Mouse (Mus musculus): ENCODE results near the gene Med13l. TPM values are rescaled to one million over a fixed set of nuclear protein-coding genes. Genes with fewer than 3 reads are reported as not detected.

The Med13l gene
- total and polyA plus RNA-seq, 2 experiments from 2014 or later = 10.5 to 29.5 TPM

DNA sequence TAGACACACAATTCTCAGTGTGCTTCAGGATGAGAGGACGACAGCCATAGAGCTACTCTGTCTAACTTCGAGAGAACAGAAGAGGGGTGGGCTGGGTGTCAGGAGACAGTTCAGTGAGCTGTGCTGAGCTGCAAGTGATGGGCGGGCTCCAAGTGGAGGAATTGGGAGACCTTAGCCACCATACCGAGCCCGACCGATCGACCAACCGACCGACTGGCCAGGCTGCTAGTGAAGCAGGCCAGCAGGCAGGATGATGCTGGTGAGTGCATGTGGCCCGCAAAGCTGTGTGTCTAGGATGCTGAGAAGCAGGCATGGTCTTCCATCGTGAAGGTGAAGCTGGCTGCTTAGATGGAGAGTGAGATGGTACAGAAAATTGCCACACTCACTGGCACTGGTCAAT is 94.1 kb downstream of the Med13l start:
- WGBS = 66% methylated on average over 11 of the region's 11 CpGs
- no peak for ATAC-seq (ENCODE audit: low FRiP score)
- peak overlapping the region; percentile 5; the same call in 1 of the 2 replicates for H3K9ac ChIP-seq (replicated peaks; ENCODE audit: low read length, poor library complexity, severe bottlenecking)
- no peak for TF ChIP-seq CTCF (IDR thresholded peaks at IDR 0.05)
- H3K36me3 ChIP-seq (ENCODE audit: insufficient read depth, low read length) = no peaks in the 10 kb centered on the region
- H3K4me1 ChIP-seq (ENCODE audit: insufficient read depth, low read length) = peaks cover 5% of the 10 kb centered on the region; the same call in 1 of the 2 replicates
- no peaks in the 10 kb centered on the region for H3K27me3 ChIP-seq (ENCODE audit: insufficient read depth, low read length)
- H3K4me2 ChIP-seq (ENCODE audit: low read depth, low read length, poor library complexity, severe bottlenecking) = no peak overlapping the region
- 0 out of 2 replicates have a peak overlapping the region, but pooled peaks have one; percentile 55 for H3K27ac ChIP-seq (ENCODE audit: low read depth, low read length)
- no peak for DNase-seq (ENCODE audit: low spot score)
- H3K9me3 ChIP-seq (ENCODE audit: low read length) = no peaks in the 10 kb centered on the region
- H3K4me3 ChIP-seq (ENCODE audit: low read depth, low read length) = no peak overlapping the region

DNA sequence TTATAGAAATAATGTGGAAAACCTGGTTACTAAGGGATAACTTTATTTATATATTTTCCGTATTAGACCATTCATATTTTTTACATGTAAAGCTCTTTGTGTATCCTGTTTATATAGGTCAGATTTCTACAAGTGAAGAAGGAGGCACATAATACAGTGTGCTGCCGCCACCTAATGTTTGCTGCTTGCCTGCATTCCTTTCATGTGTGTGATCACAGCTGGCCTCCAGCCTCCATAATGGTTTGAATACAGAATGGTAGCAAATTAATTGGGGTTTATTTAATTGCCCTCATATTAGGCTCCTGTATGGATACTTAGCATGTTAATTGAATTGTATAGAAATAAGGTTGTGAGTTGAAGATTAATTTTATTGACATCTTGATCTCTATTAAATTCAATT is 94.5 kb downstream of the Med13l start:
- H3K9ac ChIP-seq (replicated peaks; ENCODE audit: low read length, poor library complexity, severe bottlenecking) = no peak overlapping the region
- no peak overlapping the region for H3K4me3 ChIP-seq (ENCODE audit: low read depth, low read length)
- WGBS = 39% methylated on average over 2 of the region's 2 CpGs
- no peak overlapping the region for H3K27ac ChIP-seq (ENCODE audit: low read depth, low read length)
- no peak for ATAC-seq (ENCODE audit: low FRiP score)
- DNase-seq (ENCODE audit: low spot score) = peak; percentile 79
- peaks cover 5% of the 10 kb centered on the region; the same call in 1 of the 2 replicates for H3K4me1 ChIP-seq (ENCODE audit: insufficient read depth, low read length)
- peak; percentile 84 for TF ChIP-seq CTCF (IDR thresholded peaks at IDR 0.05)
- H3K9me3 ChIP-seq (ENCODE audit: low read length) = no peaks in the 10 kb centered on the region
- H3K36me3 ChIP-seq (ENCODE audit: insufficient read depth, low read length) = no peaks in the 10 kb centered on the region
- H3K4me2 ChIP-seq (ENCODE audit: low read depth, low read length, poor library complexity, severe bottlenecking) = no peak overlapping the region
- no peaks in the 10 kb centered on the region for H3K27me3 ChIP-seq (ENCODE audit: insufficient read depth, low read length)

DNA sequence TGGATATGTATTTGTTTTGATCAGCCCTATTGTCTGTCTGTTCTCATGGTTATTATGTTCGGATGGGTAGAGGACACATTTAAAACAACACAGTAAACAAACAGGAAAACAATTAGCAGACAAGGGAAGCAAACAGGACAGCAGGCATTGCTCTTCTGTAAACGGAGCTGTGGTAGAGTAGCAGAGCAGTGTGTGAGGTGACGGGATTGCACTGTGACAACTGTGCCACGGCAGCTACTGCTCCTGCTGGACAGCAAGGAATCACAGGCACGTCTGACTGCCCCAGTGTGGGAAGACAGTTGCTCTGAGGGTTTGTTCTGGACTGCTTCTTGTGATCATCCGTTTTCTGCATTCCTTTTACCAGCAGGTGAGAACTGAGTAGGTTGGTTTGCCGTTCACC is 94.9 kb downstream of the Med13l start:
- Histone ChIP-seq H3K9ac (replicated peaks; ENCODE audit: low read length, poor library complexity, severe bottlenecking) (no peak overlapping the region), H3K4me3 (ENCODE audit: low read depth, low read length) (no peak overlapping the region), H3K4me1 (ENCODE audit: insufficient read depth, low read length) (peaks cover 5% of the 10 kb centered on the region; the same call in 1 of the 2 replicates), H3K27ac (ENCODE audit: low read depth, low read length) (no peak overlapping the region), H3K27me3 (ENCODE audit: insufficient read depth, low read length) (no peaks in the 10 kb centered on the region), H3K36me3 (ENCODE audit: insufficient read depth, low read length) (no peaks in the 10 kb centered on the region), H3K4me2 (ENCODE audit: low read depth, low read length, poor library complexity, severe bottlenecking) (no peak overlapping the region), H3K9me3 (ENCODE audit: low read length) (no peaks in the 10 kb centered on the region)
- TF ChIP-seq CTCF (IDR thresholded peaks at IDR 0.05) = no peak; the same call in 1 of the 2 replicates
- DNase-seq (ENCODE audit: low spot score) (no peak), ATAC-seq (ENCODE audit: low FRiP score) (no peak)
- WGBS = 49% methylated on average over 7 of the region's 7 CpGs

DNA sequence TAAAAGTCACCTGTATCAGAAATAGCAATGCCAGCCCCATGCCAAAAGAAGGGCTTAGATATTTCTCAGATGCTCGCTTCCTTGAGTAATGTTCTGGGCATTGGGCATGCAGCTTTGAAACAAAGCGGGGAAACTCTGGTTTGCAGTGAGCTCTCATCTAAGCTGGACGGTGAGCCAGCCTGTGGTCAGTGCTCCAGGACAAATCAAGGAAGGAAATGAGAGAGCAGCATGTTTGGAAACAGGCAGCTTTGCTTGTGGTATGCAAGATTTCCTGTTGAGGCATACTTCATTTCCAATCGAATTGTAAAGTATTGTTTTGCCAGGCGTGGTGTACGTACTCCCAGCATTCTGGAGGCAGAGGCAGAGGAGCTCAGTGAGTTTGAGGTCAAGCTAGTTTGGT is 95.5 kb downstream of the Med13l start:
- H3K4me3 ChIP-seq (ENCODE audit: low read depth, low read length) = no peak overlapping the region
- WGBS = 88% methylated on average over 6 of the region's 6 CpGs
- no peaks in the 10 kb centered on the region for H3K27me3 ChIP-seq (ENCODE audit: insufficient read depth, low read length)
- ATAC-seq (ENCODE audit: low FRiP score) = no peak
- H3K9me3 ChIP-seq (ENCODE audit: low read length) = no peaks in the 10 kb centered on the region
- peaks cover 5% of the 10 kb centered on the region; the same call in 1 of the 2 replicates for H3K4me1 ChIP-seq (ENCODE audit: insufficient read depth, low read length)
- H3K9ac ChIP-seq (replicated peaks; ENCODE audit: low read length, poor library complexity, severe bottlenecking) = no peak overlapping the region
- H3K4me2 ChIP-seq (ENCODE audit: low read depth, low read length, poor library complexity, severe bottlenecking) = no peak overlapping the region
- no peak overlapping the region for H3K27ac ChIP-seq (ENCODE audit: low read depth, low read length)
- no peak for DNase-seq (ENCODE audit: low spot score)
- H3K36me3 ChIP-seq (ENCODE audit: insufficient read depth, low read length) = no peaks in the 10 kb centered on the region
- TF ChIP-seq CTCF (IDR thresholded peaks at IDR 0.05) = no peak

DNA sequence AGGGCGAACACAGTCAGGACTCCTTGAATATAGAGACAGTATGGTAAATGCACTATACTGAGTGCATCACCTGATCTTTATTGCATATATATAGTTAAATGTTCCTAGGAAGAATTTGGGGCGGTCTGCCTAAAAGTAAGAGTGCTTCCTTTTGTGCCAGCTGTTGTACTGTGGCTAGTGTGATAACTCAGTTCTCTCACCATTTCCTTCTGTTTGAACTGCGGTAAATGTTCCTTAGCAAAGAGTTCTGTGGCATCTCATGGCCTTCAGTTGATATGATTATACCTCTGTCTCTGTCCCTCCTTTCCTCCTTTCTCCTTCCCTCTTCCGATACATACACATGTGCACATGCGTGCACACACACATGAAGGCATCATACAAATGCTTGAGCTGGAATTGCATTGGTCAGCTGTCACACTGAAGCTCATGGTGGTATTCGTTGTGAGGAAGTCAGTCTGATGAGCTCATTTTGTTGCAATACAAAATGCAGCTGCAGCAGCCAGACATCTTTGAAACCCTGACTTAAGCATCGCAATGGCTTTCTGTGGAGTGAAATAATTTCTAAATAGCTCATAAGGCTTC is 97.9 kb downstream of the Med13l start:
- no peak for TF ChIP-seq CTCF (IDR thresholded peaks at IDR 0.05)
- Histone ChIP-seq H3K4me1 (ENCODE audit: insufficient read depth, low read length) (peaks cover 5% of the 10 kb centered on the region; the same call in 1 of the 2 replicates), H3K9ac (replicated peaks; ENCODE audit: low read length, poor library complexity, severe bottlenecking) (no peak overlapping the region), H3K4me2 (ENCODE audit: low read depth, low read length, poor library complexity, severe bottlenecking) (no peak overlapping the region), H3K36me3 (ENCODE audit: insufficient read depth, low read length) (no peaks in the 10 kb centered on the region), H3K27ac (ENCODE audit: low read depth, low read length) (no peak overlapping the region), H3K9me3 (ENCODE audit: low read length) (no peaks in the 10 kb centered on the region), H3K27me3 (ENCODE audit: insufficient read depth, low read length) (no peaks in the 10 kb centered on the region), H3K4me3 (ENCODE audit: low read depth, low read length) (no peak overlapping the region)
- 87% methylated on average over 7 of the region's 7 CpGs for WGBS
- DNase-seq (ENCODE audit: low spot score) (no peak), ATAC-seq (ENCODE audit: low FRiP score) (no peak)

DNA sequence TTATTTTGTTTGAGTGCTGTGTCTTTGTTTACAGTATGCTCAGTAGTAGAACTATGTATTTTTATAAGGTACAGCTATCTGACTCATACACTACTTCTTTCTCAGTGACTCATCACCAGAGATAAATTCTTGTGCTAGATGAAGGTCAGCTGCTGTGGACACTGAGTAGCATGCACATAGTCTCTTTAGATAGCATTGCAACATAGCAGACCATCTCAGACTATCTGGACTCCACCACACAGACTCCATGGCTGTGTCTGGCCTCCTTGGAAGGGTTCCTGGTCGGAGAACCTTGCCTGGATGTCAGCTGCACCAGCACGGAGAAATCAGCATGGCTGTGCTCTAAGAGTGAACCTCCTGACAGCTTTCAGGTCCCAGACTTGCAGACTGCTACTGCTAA is 99.2 kb downstream of the Med13l start:
- WGBS = 81% methylated on average over 2 of the region's 2 CpGs
- Histone ChIP-seq H3K27ac (ENCODE audit: low read depth, low read length) (no peak overlapping the region), H3K9me3 (ENCODE audit: low read length) (no peaks in the 10 kb centered on the region), H3K4me1 (ENCODE audit: insufficient read depth, low read length) (peaks cover under 1% of the 10 kb centered on the region; the same call in 1 of the 2 replicates), H3K27me3 (ENCODE audit: insufficient read depth, low read length) (no peaks in the 10 kb centered on the region), H3K36me3 (ENCODE audit: insufficient read depth, low read length) (no peaks in the 10 kb centered on the region), H3K4me3 (ENCODE audit: low read depth, low read length) (no peak overlapping the region), H3K9ac (replicated peaks; ENCODE audit: low read length, poor library complexity, severe bottlenecking) (no peak overlapping the region), H3K4me2 (ENCODE audit: low read depth, low read length, poor library complexity, severe bottlenecking) (no peak overlapping the region)
- ATAC-seq (ENCODE audit: low FRiP score) (no peak), DNase-seq (ENCODE audit: low spot score) (no peak)
- no peak for TF ChIP-seq CTCF (IDR thresholded peaks at IDR 0.05)

Data from midbrain, postnatal 0 days (tissue).